Mouse (Mus musculus) kidney, adult 2 months (tissue): ENCODE results near the gene Naip5. TPM values are rescaled to one million over a fixed set of nuclear protein-coding genes. Genes with fewer than 3 reads are reported as not detected.
"Not testable (repeated sequence)": the region's sequence is repeated elsewhere in the genome, so short reads cannot be mapped to it uniquely, and the experiment has no call there.

Experiments
- DNase-seq: peaks from one replicate; pipeline ENCODE4 v3.0.0; 2021
- H3K27ac ChIP-seq: fragments of 200-500 bp; 2 replicates; pipeline ENCODE4 v1.5.1; 2012; ENCODE audit warnings: low read depth, low read length, control low read depth, inconsistent platforms; ENCODE audit not compliant: insufficient read depth
- H3K27me3 ChIP-seq: fragments of 200-500 bp; replicated peaks from 2 replicates; pipeline ENCODE4 v1.6.1; 2012; ENCODE audit warnings: mild to moderate bottlenecking, moderate library complexity, low read length, inconsistent platforms; ENCODE audit not compliant: control insufficient read depth, insufficient read depth
- H3K36me3 ChIP-seq: fragments of 200-500 bp; 2 replicates; pipeline ENCODE4 v1.6.1; 2012; ENCODE audit warnings: mild to moderate bottlenecking, moderate library complexity, low read length, inconsistent platforms; ENCODE audit not compliant: control insufficient read depth, insufficient read depth
- H3K4me1 ChIP-seq: fragments of 200-500 bp; 2 replicates; pipeline ENCODE4 v1.6.1; 2011; ENCODE audit warnings: low read length; ENCODE audit not compliant: control insufficient read depth, insufficient read depth
- H3K4me3 ChIP-seq: fragments of 200-500 bp; 2 replicates; pipeline ENCODE4 v1.5.1; 2011; ENCODE audit warnings: mild to moderate bottlenecking, low read depth, low read length, control low read depth; ENCODE audit not compliant: insufficient read depth
- CTCF ChIP-seq: fragments of 200-500 bp; conservative IDR thresholded peaks from 2 replicates; pipeline ENCODE4 v1.5.1; 2011; ENCODE audit warnings: low read depth, mild to moderate bottlenecking, control low read depth, low read length, moderate library complexity, mixed read lengths; ENCODE audit not compliant: insufficient read depth, insufficient read length
- POLR2A ChIP-seq: fragments of 200-500 bp; IDR thresholded peaks from one replicate; pipeline ENCODE4 v1.6.1; 2011; ENCODE audit warnings: low read depth, low read length, control low read depth
- WGBS: fragments of 180-500 bp; shearing (Covaris S2); methylation state at CpG from one replicate; pipeline ENCODE4 v1.1.7; 2018; 5-methylcytosine and 5-hydroxymethylcytosine counted together
- polyA plus RNA-seq: library from polyadenylated mRNA; depleted of rRNA; stranded (reverse); fragments of >200 nt; gene quantifications from 2 replicates; pipeline ENCODE4 v1.2.3, GENCODE M21; 2012

The Naip5 gene
- polyA plus RNA-seq, 1 experiment: 0.84 TPM

- whole genome bisulfite sequencing: 24% methylated on average over 8 of the region's 8 CpGs
- no peaks in the 10 kb centered on the region for H3K4me1 ChIP-seq
- no peak overlapping the region for H3K27ac ChIP-seq
- H3K4me3 ChIP-seq: no peak overlapping the region
- TF ChIP-seq POLR2A (no peak), CTCF (no peak)
- peak; percentile 41 for DNase-seq
- H3K27me3 ChIP-seq: no peaks in the 10 kb centered on the region
- no peaks in the 10 kb centered on the region for H3K36me3 ChIP-seq
These were observed 35.6 kb downstream of the Naip5 start for GRCm38 (mm10) chr13:100210540-100210939.

- no peak for DNase-seq
- H3K4me1 ChIP-seq: no peaks in the 10 kb centered on the region
- 89% methylated on average over 1 of the region's 1 CpGs for WGBS
These were observed 42.8 kb downstream of the Naip5 start for GRCm38 (mm10) chr13:100203319-100203718.

GRCm38 (mm10) chr13:100201659-100202333, 44.3 kb downstream of the Naip5 start, which contains the start of gene Naip2:
Naip2 (minus strand) TSS chr13:100202092.
- H3K27ac ChIP-seq, H3K36me3 ChIP-seq, H3K27me3 ChIP-seq, H3K4me1 ChIP-seq: not testable (repeated sequence)
- DNase-seq: peak; percentile 5
- H3K4me3 ChIP-seq: peak within 1 kb of the TSS; percentile 32
- 59% methylated on average over 3 of the region's 3 CpGs for WGBS

More at GRCm38 (mm10) chr13:100203319-100203718, 42.8 kb downstream of the Naip5 start:
- TF ChIP-seq POLR2A (no peak), CTCF (no peak)
- no peak overlapping the region for H3K27ac ChIP-seq
- no peaks in the 10 kb centered on the region for H3K27me3 ChIP-seq
- no peak overlapping the region for H3K4me3 ChIP-seq
- no peaks in the 10 kb centered on the region for H3K36me3 ChIP-seq

- TF ChIP-seq CTCF: no peak
- H3K36me3 ChIP-seq: no peaks in the 10 kb centered on the region
These were observed 45.3 kb downstream of the Naip5 start for GRCm38 (mm10) chr13:100200778-100201177.

GRCm38 (mm10) chr13:100195421-100195820, 50.7 kb downstream of the Naip5 start:
- DNase-seq: no peak
- Histone ChIP-seq H3K27me3 (no peaks in the 10 kb centered on the region), H3K4me1 (no peaks in the 10 kb centered on the region; the same call in 1 of the 2 replicates), H3K36me3 (no peaks in the 10 kb centered on the region), H3K4me3 (no peak overlapping the region), H3K27ac (no peak overlapping the region)
- WGBS: 53% methylated on average over 3 of the region's 3 CpGs
- no peak for TF ChIP-seq POLR2A
- TF ChIP-seq CTCF: no peak

More at GRCm38 (mm10) chr13:100200778-100201177, 45.3 kb downstream of the Naip5 start:
- H3K27me3 ChIP-seq: no peaks in the 10 kb centered on the region
- no peaks in the 10 kb centered on the region; the same call in 1 of the 2 replicates for H3K4me1 ChIP-seq
- H3K4me3 ChIP-seq: no peak overlapping the region
- no peak overlapping the region for H3K27ac ChIP-seq
- DNase-seq: no peak

- not testable (repeated sequence) for DNase-seq, H3K27me3 ChIP-seq, H3K27ac ChIP-seq, H3K36me3 ChIP-seq, H3K4me1 ChIP-seq, H3K4me3 ChIP-seq
These were observed 63.0 kb downstream of the Naip5 start for GRCm38 (mm10) chr13:100183111-100183510.

GRCm38 (mm10) chr13:100174360-100174759, 71.8 kb downstream of the Naip5 start:
- 58% methylated on average over 4 of the region's 5 CpGs for WGBS
- H3K4me3 ChIP-seq, H3K27me3 ChIP-seq, H3K36me3 ChIP-seq, DNase-seq, H3K27ac ChIP-seq, H3K4me1 ChIP-seq: not testable (repeated sequence)

GRCm38 (mm10) chr13:100166378-100166777, 79.7 kb downstream of the Naip5 start:
- not testable (repeated sequence) for H3K27ac ChIP-seq, DNase-seq, H3K27me3 ChIP-seq, H3K4me3 ChIP-seq, H3K36me3 ChIP-seq, H3K4me1 ChIP-seq
- 23% methylated on average over 2 of the region's 2 CpGs for WGBS

- DNase-seq: not testable (repeated sequence)
These were observed 83.7 kb downstream of the Naip5 start for GRCm38 (mm10) chr13:100162467-100162866.

More at GRCm38 (mm10) chr13:100162467-100162866, 83.7 kb downstream of the Naip5 start:
- not testable (repeated sequence) for H3K27ac ChIP-seq, H3K27me3 ChIP-seq, H3K4me3 ChIP-seq, H3K4me1 ChIP-seq, H3K36me3 ChIP-seq
